Mouse (Mus musculus) gastrocnemius, adult 18-20 months (tissue): ENCODE measurements around the gene Samhd1. TPM values are rescaled to one million over a fixed set of nuclear protein-coding genes. Genes with fewer than 3 reads are reported as not detected.

Experiments used
- DNase-seq: peaks from one replicate; pipeline ENCODE4 v3.0.0; 2021; ENCODE audit warnings: low spot score
- total RNA-seq, 2 experiments: library from RNA; stranded (reverse); gene quantifications; 2 replicates each; pipeline ENCODE4 v1.2.3; 2021

The Samhd1 gene
- total RNA-seq, 2 experiments from 2014 or later: 15.0 to 18.0 TPM

DNA sequence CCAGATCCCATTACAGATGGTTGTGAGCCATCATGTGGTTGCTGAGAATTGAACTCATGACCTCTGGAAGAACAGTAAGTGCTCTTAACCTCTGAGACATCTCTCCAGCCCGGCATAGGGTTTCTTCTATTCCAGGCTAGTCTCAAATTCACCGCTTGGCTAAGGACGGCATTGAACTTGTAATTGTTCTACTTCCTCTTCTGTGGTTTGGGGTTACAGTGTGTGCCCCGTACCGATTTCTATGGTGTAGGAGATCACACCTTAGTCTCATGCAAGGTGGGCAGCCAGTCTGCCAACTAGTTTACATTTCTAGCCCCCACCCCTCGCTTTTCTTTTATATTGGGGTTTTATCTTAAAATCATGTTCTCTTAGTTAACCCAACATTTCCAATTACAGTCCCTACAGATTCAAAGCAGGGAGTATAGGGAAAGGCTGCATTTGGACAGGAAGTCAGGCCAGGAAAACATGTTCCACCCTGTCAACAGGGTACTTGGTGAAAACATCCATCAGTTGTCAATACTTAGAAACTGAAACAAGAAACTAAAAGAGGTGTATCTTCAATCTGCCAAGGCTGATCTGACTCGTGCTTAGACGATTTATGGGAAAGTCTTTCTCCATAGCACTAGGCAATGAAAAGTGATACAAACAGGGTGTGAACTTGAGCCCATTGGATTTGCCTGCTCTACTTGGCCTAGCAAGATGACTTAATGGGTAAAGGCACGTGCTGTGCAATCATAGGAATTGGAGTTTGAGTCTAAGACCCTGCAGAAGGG lies 3.1 kb upstream of the Samhd1 start:
- no peak for DNase-seq

DNA sequence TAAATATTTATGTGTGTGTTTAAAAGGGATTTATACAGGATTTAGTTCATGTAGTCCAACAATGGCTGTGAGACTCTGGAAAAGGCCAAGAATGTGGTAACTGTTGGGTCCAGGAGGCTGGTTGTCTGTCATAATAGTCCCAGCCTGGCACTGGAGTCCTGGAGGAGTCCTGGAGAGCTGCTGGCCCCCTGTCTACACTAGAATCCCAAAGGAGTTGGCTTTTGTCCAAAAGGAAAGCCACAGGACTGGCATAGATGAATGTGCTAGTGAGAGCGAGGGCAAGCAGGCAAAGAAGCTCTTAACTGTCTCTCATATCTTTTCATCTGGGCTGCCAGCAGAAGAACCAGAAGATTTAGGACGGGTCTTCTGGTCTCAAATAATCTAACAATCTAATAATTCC lies 1.6 kb upstream of the Samhd1 start:
- no peak for DNase-seq

DNA sequence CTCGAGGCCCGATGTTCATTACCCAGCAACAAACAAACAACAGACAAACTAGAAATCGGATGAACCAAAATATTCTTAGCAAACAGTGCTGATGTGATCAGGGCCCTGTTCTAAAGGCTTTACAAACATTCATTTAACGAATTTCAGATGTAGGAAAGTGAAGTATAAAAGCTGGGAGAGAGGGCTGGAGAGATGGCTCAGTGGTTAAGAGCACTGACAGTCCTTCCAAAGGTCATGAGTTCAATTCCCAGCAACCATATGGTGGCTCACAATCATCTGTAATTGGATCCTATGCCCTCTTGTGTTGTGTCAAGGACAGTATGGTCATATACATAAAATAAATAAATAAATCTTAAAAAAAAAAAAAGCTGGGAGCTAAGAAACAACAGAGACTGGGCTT lies 1.1 kb upstream of the Samhd1 start:
- no peak for DNase-seq

DNA sequence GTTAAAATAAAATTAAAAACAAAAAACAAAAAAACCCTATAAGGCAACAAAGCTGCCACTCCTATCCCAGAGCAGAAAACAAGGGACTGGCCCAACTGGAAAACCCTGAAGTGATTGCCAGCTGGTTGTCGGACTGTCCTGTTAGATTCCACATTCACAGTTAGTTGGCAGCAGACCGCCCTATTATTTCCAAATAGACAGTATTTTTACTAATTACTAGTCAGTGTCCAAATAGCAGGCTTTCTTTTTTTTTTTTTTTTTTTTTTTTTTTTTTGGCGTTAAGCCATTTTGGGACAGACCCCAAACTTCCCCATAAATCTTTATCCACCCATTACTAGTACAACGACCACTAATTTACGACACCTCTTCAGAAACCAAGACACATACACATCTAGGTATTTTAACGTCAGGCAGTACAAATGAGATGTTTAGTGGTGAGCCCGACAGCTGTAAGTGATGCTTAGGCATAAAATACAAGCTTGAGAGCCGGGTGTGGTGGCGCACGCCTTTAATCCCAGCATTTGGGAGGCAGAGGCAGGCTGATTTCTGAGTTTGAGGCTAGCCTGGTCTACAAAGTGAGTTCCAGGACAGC lies 560 bp upstream of the Samhd1 start:
- DNase-seq: peak; percentile 30

DNA sequence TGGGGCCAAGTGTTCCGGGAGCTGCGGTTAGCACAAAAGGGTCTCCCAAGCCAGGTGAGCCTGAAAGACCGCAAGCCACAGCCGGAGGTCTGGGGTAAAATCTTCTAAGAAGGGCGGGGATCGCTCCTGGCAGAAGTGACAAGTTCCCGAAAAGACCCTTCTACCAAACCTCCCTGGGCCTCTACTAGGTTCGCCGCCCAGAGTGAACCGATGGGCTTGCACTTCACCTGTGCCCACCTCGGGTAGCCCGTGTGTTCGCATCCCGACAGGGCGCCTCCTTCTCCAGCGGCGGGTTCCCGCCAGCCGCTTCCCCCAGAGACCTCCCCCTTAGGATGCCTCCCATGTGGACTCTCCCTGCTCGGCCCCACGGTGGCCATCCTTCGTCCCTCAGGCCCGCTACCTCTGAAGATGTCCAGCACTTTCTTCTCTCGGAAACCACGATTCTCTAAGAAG lies 560 bp downstream of the Samhd1 start:
- no peak for DNase-seq

DNA sequence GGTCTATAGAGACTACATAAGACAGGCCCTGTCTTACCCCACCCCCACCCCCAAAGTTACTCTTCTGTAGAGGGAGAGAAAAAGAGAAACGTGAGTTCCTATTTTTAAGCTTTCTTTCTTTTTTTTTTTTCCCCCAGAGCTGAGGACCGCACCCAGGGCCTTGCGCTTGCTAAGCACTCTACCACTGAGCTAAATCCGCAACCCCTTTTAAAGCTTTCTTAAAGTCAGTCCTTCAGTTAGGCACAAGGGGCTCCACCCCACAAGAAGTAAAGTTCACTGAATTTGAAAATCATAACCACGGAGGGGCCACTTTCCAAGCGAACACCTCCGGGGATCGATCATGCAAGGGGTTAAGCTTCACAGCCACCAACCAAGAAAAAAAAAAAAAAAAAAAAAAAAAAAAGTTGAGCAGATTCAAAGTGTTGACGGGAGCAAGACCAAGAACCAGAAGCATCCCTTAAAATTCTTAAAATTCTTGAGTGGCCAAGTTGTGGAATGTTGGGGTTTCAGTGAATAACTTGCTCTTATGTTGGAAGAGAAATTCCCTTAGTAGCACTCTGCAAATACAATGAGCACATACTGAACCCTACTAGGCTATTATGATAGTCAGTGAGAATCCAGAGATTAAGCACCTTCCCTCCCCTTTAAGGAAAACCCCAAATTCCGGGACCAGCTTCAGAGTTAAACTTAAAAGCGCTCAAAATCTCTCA lies 1.1 kb downstream of the Samhd1 start:
- DNase-seq: no peak

DNA sequence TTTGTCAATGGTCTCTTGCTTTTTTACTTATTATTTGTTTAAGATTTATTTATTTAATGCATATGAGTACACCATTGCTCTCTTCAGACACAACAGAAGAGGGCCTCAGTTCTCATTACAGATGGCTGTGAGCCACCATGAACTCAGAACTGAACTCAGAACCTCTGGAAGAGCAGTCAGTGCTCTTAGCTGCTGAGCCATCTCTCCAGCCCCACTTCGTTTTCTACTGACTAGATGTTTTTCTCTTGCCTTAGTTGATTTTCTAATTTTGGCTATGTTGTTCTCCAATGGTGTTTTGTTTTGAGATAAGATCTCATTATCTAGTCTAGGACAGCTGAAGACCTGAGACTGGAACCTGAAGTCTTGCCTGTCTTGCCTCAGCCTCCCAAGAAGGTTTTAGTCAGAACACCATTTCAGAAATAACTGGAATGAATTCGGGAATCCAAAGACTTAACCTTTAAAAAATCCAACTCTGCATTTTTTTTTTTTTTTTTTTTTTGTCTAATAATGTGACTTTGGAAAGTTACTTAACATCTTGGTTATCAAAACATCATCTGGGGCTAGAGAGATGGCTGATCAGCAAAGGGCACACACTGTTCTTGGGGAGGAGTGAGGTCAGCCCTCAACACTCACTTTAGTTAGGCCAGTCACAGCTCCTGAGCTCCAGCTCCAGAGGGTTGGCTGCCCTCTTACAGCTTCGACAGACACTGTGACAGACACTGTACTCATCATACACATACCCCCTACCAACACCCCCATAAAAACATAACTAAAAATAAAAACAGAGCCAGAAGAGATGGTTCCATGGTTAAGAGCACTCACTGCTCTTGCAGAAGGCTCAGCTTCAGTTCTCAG lies 2.2 kb downstream of the Samhd1 start:
- peak; percentile 27 for DNase-seq

DNA sequence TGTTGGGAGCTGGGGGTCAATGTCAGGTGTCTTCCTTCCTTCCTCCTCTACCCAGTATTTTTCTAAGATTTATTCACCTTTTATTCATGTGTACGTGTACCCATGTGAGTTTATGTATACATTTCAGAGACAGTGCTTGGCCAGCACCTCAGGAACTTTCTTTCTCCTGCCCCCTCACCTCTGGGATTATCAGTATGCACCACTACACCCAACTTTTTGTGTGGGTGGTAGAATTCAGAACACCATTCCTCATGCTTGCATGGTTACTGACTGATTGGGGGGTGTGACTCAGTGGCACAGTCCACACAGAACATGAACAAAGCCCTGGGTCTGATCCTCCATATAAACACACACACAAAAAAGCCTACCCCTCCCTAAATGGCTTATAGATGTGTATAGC lies 3.0 kb downstream of the Samhd1 start:
- DNase-seq: no peak

DNA sequence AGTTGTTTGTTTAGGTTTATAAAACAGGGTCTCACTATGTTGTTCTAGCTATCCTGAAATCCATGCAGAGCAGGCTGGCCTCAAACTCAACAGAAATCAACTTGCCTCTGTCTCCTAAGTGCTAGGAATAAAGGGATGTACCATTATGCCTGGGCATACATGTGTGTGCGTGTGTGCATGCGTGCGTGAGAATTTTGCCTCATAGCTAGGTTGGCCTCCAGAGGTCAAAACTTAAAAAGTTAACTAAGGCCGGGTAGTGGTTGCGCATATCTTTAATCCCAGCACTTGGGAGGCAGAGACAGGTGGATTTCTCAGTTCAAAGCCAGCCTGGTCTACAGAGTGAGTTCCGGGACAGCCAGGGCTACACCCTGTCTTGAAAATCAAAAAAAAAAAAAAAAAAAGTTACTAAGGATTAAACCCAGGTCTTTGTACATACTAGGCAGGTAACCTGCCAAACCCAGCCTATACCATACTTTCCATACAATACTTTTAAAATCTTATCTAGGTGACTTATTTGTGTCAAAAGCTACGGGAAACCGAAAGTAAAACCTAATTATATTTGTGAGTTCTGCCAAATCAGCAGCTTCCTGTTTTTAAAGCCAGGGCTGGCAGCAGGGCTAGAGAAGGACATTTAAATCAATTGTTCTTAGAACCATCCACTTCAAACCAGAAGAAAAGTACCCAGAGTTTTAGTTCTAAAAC lies 4.1 kb downstream of the Samhd1 start:
- DNase-seq: peak; percentile 44

DNA sequence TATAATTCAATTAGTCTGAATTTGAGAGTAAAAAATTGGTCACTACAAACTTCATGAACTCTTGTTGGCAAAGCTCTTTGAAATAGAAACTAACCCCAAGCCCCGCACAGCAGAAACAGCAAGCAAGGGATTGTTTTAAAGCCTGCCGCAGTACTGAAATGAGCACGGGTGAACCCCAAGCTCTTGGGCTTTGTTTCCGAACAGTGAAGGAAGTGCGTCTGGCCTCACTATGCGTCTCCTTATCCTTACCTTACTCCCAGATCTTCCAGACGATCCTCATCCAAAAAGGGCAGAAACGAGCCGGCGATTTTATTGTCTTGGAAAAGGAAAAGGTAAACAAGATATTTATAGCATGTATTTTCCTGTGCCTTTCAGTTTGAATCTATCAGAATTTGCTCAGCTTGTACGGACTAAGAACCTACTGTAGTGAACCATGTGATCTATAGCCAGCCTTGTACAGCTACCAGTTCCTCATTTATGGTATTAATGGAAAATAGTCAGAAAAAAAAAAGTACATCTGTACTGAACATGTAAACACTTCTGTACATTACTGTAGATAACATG lies 5.4 kb downstream of the Samhd1 start:
- DNase-seq: no peak

DNA sequence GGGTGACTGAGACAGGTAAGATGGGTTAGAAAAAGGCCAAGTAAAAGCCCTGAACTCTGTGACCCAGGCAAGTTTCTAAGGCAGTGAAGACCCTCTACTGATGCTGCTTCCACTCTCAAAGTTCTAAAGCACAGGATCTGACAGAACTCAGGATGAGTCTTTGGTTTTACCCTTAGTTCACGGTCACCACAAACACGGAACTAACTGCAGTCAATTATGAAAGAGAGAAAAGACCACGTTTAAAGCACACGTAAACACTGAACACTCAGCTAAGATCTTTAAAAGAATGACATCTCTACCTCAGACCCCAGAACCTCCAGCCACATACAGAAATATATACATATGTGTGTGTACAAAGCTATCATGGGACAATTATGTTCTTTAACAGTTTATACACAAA lies 6.0 kb downstream of the Samhd1 start:
- DNase-seq: no peak

DNA sequence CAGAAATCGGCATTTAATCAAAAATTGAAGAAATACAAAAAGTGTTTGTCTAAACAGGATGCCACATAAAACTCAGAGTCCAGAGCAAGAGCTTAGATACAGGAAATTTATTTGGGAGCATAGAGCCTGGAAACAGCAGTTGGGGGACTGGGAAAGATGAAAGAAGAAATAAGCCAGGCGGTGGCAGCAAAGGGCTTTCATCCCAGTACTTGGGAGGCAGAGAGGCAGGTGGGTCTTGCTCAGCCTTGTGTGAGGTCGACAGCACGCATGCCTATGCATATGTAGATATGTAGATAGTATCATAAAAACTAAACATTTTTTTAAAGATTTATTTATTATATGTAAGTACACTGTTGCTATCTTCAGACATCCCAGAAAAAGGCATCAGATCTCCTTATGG lies 7.0 kb downstream of the Samhd1 start:
- DNase-seq: no peak

DNA sequence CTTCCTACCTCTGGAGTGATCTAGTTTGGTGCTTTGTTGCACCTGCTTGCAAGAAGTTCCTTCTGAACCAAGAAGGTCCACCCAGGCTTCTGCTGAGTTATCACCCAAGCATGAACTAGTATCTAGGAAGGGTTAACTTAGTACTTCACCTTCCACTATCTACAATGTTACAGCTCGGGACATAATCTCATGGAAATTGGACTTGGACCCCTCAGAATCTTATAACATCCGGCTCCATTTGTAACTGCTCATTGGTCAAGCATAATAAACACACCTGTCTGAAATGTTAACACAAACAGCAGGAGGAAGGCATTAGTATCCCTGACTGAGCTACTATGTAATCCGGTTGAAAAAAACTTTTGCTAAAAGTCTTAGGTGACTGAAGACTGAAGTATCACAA lies 7.7 kb downstream of the Samhd1 start:
- DNase-seq: no peak

DNA sequence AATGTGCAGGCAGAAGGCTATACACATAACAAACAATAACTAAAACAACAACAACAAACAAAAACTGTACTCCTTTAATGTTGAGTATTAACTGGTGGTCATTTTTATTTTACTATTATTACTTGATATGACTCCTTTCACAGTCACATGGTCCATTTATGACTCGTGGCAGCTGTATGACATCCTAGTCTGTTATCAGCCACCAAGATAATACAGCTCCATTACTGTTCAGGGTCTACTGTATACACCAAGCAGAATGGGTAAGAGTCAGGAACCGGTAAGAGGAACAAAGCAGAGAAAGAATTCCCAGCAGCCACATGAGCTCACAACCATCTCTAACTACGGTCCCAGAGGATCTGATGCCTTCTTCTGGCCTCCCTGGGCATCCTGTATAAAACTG lies 9.8 kb downstream of the Samhd1 start:
- DNase-seq: no peak

DNA sequence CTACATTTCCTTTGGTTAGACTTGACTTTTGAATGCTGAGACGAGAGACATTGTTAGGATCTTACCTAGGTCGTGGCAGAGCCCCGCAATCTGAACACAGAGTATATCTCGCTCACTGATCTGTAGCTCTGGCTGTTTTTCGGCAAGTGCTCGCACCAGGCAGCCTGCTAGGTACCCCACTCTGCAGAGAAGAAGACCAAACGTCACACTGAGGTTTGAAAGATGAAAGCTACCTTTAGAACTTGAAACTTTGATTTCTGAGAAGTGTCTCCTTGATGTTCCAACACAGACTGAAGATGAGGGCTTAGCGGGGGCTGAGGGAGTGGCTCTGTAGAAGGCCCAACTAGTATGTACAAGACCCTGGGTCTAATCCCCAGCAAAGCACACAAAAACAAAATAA lies 13.3 kb downstream of the Samhd1 start:
- no peak for DNase-seq

DNA sequence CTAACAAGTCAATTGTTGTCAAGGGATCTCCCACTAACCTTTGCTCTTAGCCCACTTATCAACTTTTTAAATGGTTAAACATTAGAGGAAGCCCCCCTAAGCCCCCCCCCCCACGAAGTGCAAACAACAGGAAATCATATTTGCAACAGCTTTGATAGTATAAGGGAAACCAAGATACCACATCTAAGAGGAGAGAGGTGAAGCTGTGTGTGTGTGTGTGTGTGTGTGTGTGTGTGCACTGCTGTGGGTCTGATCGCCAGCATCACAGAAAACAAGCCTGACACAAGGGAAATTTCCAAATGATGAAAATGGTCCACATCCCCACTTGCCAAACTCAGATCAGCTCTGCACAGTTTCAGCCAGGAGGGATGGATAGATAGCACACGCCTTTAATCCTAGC lies 16.0 kb downstream of the Samhd1 start:
- no peak for DNase-seq

DNA sequence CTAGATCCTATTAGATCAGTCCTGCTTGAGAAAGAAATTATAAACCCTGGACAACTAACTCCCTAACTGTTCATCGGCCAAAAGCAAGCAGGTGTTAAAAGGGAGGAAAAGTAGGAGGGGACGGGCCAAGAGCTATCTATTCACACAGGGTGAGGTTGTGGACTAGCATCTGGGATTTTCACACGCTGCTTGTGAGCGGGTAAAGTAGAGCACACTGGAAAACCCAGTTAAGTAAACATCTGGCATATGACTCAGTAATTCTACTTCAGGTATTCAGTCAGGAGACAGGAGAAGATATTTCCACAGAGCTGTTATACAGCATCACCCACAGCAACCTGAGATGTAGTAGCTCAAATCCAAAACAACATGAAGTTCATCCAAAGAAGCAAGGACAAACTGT lies 16.5 kb downstream of the Samhd1 start:
- DNase-seq: no peak

DNA sequence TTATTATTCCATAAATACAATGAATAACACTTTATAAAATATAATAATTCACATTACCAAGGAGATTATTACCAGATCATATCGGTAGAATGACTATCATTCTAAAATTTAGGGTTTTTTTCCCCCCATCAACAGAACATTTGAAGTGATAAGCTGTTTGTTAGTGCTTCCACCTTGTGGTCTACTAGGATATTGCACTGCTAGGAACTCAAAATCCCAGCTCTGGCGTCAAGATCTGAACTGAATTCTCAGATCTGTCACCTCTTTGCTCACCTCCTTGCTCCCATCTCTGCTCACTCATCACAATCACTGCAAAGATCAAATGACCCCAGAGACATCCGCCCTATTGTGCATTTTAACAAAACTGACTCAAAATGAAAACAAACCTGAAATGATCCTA lies 18.1 kb downstream of the Samhd1 start:
- DNase-seq: no peak

DNA sequence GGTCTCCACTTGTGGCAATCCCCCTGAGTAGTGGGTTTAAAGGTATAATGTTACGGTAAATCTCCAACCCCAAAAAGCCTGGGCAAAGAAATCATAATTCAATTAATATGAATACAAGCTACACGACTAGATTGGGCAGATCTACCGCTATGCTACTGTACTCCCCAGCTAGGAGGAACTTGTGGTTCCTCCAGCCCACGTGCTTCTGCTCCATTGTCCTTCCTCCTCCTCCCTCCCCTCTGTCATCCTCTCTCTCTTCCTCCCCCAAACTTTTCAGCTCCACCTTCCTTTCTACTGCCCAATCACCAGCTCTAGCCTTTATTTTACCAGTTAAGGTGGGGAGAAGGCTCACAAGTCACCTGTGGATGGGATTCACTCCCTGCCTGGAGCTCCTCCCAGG lies 26.8 kb downstream of the Samhd1 start:
- DNase-seq: no peak

DNA sequence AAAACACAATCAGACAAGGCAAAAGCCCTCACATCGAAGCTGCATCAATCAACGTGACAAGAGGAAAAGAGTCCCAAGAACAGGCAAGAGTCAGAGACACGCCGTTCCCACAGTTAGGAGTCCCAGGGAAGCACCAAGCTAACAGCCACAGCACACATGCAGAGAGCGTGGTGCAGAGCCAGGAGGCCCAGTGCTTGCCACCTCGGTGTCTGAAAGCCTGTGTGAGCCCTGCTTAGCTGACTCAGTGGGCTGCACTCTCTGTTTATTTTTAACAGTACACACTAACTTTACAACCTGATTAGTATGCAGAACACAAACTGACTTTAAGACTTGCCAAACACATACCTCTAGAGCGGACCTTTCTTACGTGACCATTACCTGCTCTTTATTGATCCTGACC lies 30.6 kb downstream of the Samhd1 start:
- DNase-seq: no peak

DNA sequence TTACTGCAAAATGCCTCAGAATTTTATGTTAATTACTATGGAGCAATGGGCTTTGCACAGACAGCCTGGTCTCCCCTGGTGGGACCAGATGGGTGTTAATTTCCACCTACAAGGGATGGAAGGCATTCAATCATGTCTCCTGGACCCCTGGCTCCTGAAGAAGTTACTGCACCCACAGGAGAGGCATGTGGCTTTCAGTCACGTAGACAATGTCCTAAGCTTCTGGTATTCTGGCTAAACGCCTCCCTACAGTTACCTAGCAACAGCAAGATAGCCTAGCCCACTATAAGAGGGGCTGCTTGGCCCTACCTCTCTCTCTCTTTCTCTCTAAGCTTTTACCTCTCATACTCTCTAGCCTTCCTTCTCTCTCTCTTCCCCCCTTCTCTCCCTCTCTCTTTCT lies 32.8 kb downstream of the Samhd1 start:
- DNase-seq: no peak
